19 mouse cellular contexts compared by ENCODE assay signal in genomic region chr17:86493891-86494420, GRCm38 (mm10). TPM values are rescaled to one million over a fixed set of nuclear protein-coding genes. Genes with fewer than 3 reads are reported as not detected.
DNase-seq lines count a peak whose midpoint lies in the region; ATAC-seq lines count a peak whose summit lies in the region.
"Had no signal": no experiment of that assay in that cellular context is flagged by ENCODE, and none has a peak within 500 bp of the region (broad histone marks: within the 10 kb centered on the region; RNA-seq: fewer than 3 reads in every experiment).

No protein-coding gene starts in this region.

- H3K27ac ChIP-seq in embryonic facial prominence, embryonic 14.5 days (replicated peaks; ENCODE audit: low read depth, low read length) = no peak overlapping the region
- no peak overlapping the region for H3K27ac ChIP-seq in stomach, embryonic 16.5 days (ENCODE audit: low read length)
- no peak overlapping the region for H3K27ac ChIP-seq in intestine, embryonic 16.5 days (ENCODE audit: low read length)
- H3K27ac ChIP-seq: hindbrain, embryonic 10.5 days; left cerebral cortex, adult 2 months; liver, embryonic 15.5 days; macrophage; midbrain, embryonic 10.5 days had no signal

- H3K9me3 ChIP-seq in embryonic facial prominence, embryonic 14.5 days (ENCODE audit: control insufficient read depth, low read length) = no peaks in the 10 kb centered on the region
- H3K9me3 ChIP-seq in stomach, embryonic 16.5 days (replicated peaks; ENCODE audit: control insufficient read depth, low read length) = no peaks in the 10 kb centered on the region
- H3K9me3 ChIP-seq in intestine, embryonic 16.5 days (ENCODE audit: control insufficient read depth, low read length) = no peaks in the 10 kb centered on the region
- H3K9me3 ChIP-seq: heart, embryonic 10.5 days; hindbrain, embryonic 10.5 days; liver, embryonic 15.5 days; midbrain, embryonic 10.5 days had no signal

- no peak overlapping the region for H3K4me3 ChIP-seq in embryonic facial prominence, embryonic 14.5 days (ENCODE audit: low read depth, low read length)
- no peak overlapping the region for H3K4me3 ChIP-seq in stomach, embryonic 16.5 days (replicated peaks; ENCODE audit: low read length)
- no peak overlapping the region for H3K4me3 ChIP-seq in intestine, embryonic 16.5 days (ENCODE audit: low read length)
- H3K4me3 ChIP-seq: heart, embryonic 10.5 days; hindbrain, embryonic 10.5 days; left cerebral cortex, adult 2 months; liver, embryonic 15.5 days; midbrain, embryonic 10.5 days had no signal

- H3K4me1 ChIP-seq in embryonic facial prominence, embryonic 14.5 days (ENCODE audit: control insufficient read depth, insufficient read depth, low read length) = peaks cover 8% of the 10 kb centered on the region
- 0 out of 2 replicates have a peak, but pooled peaks cover 2% of the 10 kb centered on the region for H3K4me1 ChIP-seq in stomach, embryonic 16.5 days (ENCODE audit: control insufficient read depth, insufficient read depth, low read length)
- H3K4me1 ChIP-seq in intestine, embryonic 16.5 days (ENCODE audit: control insufficient read depth, insufficient read depth, low read length) = peaks cover 9% of the 10 kb centered on the region; the same call in 1 of the 2 replicates
- H3K4me1 ChIP-seq: hindbrain, embryonic 10.5 days; midbrain, embryonic 10.5 days had no signal

- no peak; the same call in 1 of the 2 replicates for ATAC-seq in embryonic facial prominence, embryonic 14.5 days (ENCODE audit: low read depth)
- no peak for ATAC-seq in stomach, embryonic 16.5 days (ENCODE audit: insufficient read depth, low FRiP score)
- no peak for ATAC-seq in intestine, embryonic 16.5 days

- 45% methylated on average over 8 of the region's 8 CpGs for WGBS in embryonic facial prominence, embryonic 14.5 days
- WGBS in stomach, embryonic 16.5 days = 72% methylated on average over 8 of the region's 8 CpGs
- WGBS in intestine, embryonic 16.5 days = 67% methylated on average over 8 of the region's 8 CpGs

- H3K9ac ChIP-seq in embryonic facial prominence, embryonic 14.5 days (ENCODE audit: low read depth, low read length) = no peak overlapping the region
- H3K9ac ChIP-seq in stomach, embryonic 16.5 days (ENCODE audit: low read length) = peak overlapping the region; percentile 21
- no peak overlapping the region for H3K9ac ChIP-seq in intestine, embryonic 16.5 days (ENCODE audit: low read depth, low read length)
- H3K9ac ChIP-seq: liver, embryonic 15.5 days had no signal

- 0 out of 2 replicates have a peak, but pooled peaks cover 5% of the 10 kb centered on the region for H3K36me3 ChIP-seq in embryonic facial prominence, embryonic 14.5 days (ENCODE audit: control insufficient read depth, insufficient read depth, low read length)
- no peaks in the 10 kb centered on the region for H3K36me3 ChIP-seq in stomach, embryonic 16.5 days (ENCODE audit: control insufficient read depth, insufficient read depth, low read length)
- no peaks in the 10 kb centered on the region for H3K36me3 ChIP-seq in intestine, embryonic 16.5 days (ENCODE audit: control insufficient read depth, insufficient read depth, low read length)
- H3K36me3 ChIP-seq: G1E; hindbrain, embryonic 10.5 days; liver, embryonic 15.5 days; midbrain, embryonic 10.5 days had no signal

- no peaks in the 10 kb centered on the region for H3K27me3 ChIP-seq in embryonic facial prominence, embryonic 14.5 days (replicated peaks; ENCODE audit: control insufficient read depth, insufficient read depth, low read length)
- H3K27me3 ChIP-seq in stomach, embryonic 16.5 days (ENCODE audit: control insufficient read depth, insufficient read depth, low read length) = no peaks in the 10 kb centered on the region
- no peaks in the 10 kb centered on the region for H3K27me3 ChIP-seq in intestine, embryonic 16.5 days (replicated peaks; ENCODE audit: control insufficient read depth, insufficient read depth, low read length)
- H3K27me3 ChIP-seq: liver, embryonic 15.5 days had no signal

- DNase-seq in embryo, embryonic 10 days (ENCODE audit: low spot score) = peak; percentile 8
- no peak for DNase-seq in embryo, embryonic 10.5 days (ENCODE audit: low spot score)
- DNase-seq in kidney, postnatal 25 days = peak; percentile 29 to 56
- DNase-seq in kidney, postnatal 10 days = no peak
- peak; percentile 29 for DNase-seq in embryonic facial prominence, embryonic 14.5 days (ENCODE audit: low spot score)
- DNase-seq: cerebellum, adult 8-10 months; gastrocnemius, postnatal 14 days; left cerebral cortex, postnatal 4 days; right cerebral cortex, postnatal 4 days; thymus, postnatal 14 days had no signal

- no peak overlapping the region for H3K4me2 ChIP-seq in embryonic facial prominence, embryonic 14.5 days (ENCODE audit: low read depth, low read length)
- no peak overlapping the region for H3K4me2 ChIP-seq in stomach, embryonic 16.5 days (ENCODE audit: low read depth, low read length)
- no peak overlapping the region for H3K4me2 ChIP-seq in intestine, embryonic 16.5 days (ENCODE audit: low read depth, low read length)

RNA-seq across cellular contexts. Expression of gene Gm10309, which starts 11.1 kb away (rescaled TPM):
- polyA plus RNA-seq in embryonic facial prominence, embryonic 14.5 days (2014; fragmentation: Nextera tagmentation; extraction: Ambion mirVana) = 0.11 and 0.24 TPM in 2 replicates
- 0.19 and 0.34 TPM in 2 replicates for polyA plus RNA-seq in stomach, embryonic 16.5 days (2015; fragmentation: Nextera tagmentation; extraction: Ambion mirVana)
- 0.24 and 0.37 TPM in 2 replicates for polyA plus RNA-seq in intestine, embryonic 16.5 days (2015; fragmentation: Nextera tagmentation; extraction: Ambion mirVana)
- polyA plus RNA-seq: G1E; liver, embryonic 15.5 days; macrophage had no signal

Comparison
In these comparisons a context has a peak if more than half of its experiments do, and no peak if none do; other contexts are left out.
1. DNase-seq: peak in embryo, embryonic 10 days (single experiment), kidney, postnatal 25 days (2 of 2) and embryonic facial prominence, embryonic 14.5 days (single experiment); none in embryo, embryonic 10.5 days (single experiment) and kidney, postnatal 10 days (single experiment).